Mouse (Mus musculus): ENCODE measurements around the gene Myo1c.
A peak's percentile ranks its signal among the peaks of the same experiment; 100 is the strongest.

Gene Myo1c

DNA sequence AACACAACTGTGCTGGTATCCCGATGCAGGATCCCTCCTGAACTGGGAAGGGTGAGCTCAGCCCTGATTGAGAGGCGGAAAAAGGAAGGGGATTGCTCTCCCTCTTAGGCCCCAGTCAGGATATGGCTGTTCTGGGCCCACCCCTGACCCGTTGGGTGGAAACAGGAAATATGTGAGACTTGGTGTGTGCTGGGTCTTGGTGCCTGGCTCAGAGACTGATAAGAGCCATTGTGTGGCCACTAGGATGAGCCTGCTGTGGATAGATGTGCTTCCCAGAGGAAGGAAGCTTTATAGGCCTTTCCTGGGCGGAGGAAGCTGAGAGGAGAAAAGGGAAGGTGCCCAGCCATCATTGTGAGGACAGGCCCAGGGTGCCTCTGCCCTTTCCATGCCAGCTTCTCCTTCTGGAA is 1.1 kb upstream of the Myo1c start:
- DNase-seq (ENCODE audit: low read depth, low spot score): no peak

DNA sequence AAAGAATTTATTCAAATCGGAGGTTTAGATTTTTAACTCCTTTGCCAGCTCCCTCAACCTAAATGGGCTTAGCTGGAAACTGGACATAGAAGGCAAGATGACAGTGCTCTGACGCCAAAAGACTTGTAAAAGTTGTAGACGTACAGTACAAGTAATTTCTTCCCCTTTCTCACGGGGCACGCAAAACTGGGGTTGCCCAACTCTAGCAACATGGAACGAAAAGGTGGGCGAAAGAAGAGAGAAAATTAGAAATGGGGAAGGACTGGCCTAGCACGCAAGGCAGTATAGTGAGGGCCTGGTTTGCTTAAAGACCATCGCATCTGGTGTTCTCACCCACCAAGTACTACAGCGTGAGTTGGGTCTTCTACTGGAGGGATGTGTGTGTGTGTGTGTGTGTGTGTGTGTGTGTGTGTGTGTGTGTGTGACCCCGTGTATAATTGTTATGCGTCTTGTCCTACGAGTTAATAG is 688 bp downstream of the Myo1c start:
- DNase-seq (ENCODE audit: low read depth, low spot score): no peak

DNA sequence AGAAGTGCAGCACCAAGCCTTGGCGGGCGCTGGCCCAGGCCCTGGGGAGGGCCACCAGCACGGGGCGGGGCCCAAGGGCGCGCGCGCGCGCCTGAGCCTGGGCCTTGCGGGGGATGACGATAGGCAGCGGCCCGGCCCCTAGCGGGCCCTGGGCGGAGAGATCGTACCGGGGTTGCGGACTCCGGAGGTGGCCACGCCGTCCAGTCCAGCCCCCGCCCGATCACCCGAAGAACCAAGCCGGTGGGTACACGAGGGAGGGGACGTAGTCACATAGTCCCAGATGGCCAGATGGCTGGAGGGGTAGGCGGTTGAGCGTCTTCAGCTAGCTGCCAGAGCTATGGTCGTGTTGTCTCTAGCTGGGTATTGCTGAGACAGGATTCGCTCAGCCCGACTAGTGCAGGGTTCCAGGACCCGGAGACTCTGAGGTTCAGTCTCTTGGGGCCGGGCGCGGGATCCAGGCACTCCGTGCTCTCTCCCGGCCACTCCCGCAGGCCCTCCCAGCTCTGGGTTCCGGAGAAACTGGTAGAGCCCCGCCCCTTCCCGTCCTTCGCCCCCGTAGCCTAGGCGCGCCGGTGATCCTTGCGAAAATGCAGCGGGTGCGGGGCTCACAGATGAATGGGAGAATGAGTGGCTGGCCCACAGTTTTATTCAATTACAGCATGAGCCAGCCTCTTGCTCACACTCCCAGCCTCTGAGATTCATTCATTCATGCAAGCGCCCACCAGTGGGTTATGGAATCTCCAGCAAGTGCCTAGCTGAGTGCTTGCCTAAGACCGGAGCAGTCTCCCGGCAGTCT is 1.3 kb downstream of the Myo1c start:
- no peak for DNase-seq (ENCODE audit: low read depth, low spot score)

DNA sequence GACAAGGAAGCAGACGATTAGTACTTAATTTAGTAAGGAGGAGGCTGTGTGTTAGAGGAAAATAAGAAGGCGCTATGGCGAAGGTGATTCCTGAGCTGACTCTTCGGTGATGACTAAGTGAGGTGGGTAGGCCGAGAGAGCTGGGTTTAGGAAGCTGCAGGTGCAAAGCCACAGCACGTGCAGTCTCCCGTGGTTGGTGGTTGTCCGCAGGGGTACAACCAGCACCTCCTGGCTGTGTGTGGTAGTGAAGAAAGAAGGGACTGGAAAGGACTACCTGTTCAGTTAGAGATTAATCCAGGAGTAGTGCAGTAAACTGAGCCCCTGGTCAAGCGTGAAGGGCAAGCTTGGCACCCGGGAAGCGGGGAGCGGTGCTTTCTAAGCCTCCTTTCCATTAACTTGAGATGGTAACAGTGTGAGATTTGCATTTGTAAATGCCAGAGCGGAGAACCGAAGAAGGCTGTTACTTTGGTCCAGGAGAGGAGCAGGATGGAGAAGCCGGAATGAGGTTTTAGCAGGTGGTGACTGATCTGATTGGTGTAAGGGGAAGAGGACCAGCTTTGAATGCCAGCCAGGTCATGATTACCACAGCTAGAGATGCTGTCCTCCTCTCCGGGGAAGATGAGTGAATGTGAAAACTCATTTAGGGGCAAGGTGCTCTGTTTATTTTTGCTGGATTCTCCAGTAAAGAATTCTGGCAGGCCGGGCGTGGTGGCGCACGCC is 2.1 kb downstream of the Myo1c start:
- no peak for DNase-seq (ENCODE audit: low read depth, low spot score)

DNA sequence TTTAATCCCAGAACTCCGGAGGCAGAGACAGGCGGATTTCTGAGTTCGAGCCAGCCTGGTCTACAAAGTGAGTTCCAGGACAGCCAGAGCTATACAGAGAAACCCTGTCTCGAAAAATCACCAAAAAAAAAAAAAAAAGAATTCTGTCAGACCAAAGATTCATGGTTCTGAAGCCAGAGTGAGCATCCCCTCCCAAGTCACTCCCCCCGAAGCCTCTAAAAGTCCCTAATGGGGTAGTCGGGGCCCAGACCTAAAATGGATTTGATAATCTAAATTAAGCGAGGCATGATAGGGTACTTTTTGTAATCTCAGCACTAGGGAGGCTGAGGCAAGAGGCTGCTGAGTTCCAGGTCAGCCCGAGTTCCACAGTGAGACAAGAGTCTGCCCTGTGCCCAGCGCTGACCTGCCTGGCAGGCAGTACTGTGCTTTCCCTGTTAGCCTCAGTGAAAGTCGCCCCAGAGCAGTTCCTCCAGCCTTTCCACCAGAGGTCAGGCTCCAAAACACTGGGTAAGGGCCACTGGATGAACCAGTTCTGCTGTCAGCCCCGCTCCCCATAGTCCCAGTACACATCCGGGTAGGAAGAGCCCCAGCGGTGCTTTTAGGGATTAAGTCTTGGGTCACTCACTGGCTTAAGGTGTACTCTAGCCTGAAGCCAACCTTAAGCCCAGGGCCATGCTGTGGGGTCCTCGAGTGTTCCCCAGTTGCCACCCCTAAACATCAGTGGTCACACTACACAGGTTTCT is 2.8 kb downstream of the Myo1c start:
- DNase-seq (ENCODE audit: low read depth, low spot score): no peak

DNA sequence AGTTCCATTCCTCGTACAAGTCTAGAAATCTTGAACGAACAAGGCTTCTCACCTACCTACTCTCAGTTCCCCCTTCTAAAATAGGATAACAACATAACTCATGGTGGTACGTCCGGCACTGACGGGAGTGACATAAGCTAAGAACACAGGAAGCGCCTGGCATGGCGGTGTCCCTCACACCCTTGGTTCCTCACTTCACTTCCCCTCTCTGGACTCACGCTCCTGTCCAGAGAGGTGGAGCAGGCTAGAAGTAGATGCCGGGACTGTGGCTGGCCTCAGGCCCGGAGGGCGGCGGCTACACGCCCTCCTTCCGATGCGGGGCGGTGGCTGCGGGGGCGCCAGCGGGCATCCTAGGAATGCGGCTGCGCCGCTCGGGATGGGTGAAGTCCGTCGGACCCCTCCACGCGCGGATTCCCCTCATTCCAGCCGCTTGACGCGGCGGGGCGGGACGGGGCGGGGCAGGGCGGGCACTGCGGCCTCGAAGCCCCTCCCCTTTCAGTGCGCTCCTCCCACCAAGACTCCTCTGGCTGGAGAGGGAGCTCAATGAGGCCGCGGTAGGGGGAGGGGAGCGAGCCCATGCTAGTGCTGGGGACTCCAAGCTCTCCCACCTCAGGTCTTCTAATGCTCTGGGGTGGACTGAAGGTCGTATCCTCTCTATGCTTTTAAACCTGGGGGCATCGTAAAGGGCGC is 3.6 kb downstream of the Myo1c start:
- peak; percentile 54 for DNase-seq (ENCODE audit: low read depth, low spot score)

DNA sequence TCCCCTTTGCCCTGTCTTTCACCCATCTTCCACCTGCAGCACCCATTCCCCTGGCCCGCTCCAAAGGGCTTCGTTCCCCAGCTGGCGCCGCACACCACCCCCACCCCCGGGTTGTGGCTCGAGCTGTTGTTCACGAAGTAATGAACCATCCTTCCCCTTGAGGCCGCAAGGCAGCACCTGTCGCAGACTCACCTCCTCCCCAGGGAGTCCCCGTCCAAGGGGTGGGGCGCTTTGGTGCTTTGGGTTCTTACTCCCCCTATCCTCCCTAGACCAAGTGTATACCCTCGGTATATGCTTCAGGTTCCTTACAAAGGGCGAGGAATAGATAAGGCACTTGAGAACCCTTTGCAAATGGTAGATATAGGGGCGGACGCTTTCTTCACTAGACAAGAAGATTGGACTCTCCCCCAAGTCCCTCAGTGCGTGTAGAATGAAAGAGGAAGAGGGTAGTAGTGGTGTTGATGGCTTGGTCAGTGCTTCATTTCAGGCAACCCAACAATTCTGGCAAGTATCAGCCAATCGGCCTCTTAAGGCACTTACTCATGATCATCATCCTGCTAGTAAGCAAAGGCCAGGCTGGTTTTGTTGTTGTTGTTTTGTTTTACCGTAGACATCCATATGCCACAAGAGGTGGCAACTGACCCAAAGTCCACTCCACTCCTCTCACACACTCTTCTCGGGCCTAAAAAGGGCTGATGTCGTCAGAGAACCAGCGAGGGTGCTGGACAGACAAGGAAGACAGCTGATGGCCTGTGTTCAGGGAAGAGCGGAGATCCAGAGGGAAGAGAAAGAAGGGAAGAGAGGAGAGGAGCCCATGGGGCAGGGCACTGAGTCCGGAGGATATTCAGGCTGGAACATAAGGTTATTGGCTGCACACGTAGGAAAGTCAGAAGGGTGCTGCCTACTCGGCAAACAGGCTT is 4.4 kb downstream of the Myo1c start:
- DNase-seq (ENCODE audit: low read depth, low spot score): no peak

DNA sequence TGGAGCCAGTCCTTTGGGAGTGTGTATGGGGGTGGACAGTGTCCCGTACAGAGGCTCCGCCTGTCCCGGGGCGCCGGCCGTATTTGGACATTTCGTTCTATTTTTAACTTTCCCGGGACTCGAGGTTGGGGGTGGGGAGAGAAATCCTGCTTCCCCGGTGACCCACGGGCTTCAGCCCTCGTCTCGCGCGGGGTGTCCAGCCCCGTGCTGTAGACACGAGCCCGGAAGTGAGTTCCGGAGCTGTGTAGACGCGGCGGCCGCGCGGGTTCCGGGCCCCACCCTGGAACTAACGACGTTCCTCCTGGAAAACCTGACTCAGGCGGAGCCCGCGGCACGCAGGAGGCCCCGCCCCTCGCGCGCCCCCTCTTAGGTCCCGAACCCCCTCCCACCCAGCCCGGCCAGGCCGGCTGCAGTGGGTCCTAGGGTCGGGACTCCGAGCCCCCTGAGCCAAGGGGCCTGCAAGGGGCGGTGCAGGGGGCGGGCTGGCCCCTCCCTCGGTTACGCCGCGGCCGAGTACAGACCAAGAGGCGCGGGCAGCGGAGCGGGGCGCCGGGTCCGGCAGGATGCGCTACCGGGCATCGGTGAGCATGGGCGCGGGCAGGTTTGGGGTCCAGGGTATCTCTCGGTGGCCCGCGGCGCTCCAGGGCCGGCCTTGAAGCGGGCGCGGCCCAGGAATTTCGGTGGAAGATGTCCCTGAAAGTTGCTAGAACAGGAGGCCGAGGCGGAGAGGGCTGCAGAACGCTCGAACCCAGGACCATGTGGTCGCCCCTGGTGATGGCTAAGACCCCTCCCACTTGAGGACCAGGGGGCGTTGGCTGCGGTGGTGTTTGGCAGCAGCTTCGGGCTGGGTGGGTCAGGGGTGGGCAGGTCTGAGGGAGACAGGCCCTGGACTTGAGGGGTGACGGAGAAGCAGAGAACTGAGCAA is 5.6 kb downstream of the Myo1c start:
- no peak for DNase-seq (ENCODE audit: low read depth, low spot score)

DNA sequence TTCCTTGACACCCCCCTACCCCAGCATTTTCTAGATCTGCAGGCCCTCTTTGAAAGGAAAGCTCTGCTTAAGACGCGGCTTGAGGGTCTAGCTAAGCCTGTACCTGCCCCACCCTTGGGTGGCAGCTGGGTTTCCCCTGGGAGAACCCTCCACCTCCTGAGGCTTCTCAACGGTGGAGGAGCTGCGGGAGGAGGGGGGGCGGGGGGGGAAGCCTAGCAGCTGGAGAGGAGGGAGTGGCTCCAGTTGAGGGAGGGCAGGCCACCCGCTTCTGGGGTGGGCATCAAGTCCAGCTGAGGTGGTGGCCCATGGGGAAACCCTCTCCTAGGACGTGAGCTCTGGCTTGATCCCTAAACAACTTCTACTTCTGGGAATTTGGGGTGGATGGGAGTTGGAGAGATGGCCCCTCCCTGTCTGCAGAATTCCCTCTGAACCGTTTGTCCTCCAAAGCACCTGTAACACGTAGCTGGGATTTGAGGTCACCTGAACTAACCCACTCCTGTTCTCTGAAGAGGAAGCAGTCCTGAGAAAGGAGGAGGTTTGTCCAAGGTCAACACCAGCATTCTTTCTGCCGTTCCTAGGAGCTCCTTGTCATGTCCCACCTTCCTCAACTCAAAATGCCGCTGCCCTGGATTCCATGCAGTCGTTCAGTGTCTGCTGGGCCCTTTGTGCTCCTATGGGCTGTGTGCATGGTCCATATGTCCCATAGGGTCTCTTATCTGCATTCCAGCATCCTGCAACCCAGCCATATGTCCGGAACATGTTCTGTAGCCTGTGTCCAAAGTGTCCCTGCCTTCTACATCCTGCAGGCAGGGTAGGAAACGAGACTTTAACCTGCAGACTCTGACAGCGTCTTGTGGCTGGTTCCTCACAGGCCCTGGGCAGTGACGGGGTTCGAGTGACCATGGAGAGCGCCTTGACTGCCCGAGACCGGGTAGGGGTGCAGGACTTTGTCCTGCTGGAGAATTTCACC is 6.6 kb downstream of the Myo1c start:
- no peak for DNase-seq (ENCODE audit: low read depth, low spot score)

DNA sequence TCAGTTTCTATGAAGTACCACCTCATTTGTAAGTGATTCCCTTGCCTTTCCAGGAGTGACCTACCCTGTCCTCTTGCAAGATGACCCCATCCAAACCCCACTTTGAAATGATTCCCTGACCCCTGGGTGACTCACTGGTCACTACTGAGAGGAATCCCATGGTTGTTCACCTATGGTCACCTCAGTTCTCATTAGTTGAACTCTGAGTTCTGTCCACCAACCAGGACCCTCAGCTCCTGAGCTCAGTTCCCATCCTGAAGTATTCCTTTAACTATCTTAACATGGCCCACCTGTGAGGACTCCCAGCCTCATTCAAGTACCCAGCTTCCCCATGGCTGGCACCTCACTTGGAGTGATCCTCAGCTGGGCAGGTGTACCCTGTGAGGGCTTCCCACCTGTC is 7.5 kb downstream of the Myo1c start:
- DNase-seq (ENCODE audit: low read depth, low spot score): no peak

DNA sequence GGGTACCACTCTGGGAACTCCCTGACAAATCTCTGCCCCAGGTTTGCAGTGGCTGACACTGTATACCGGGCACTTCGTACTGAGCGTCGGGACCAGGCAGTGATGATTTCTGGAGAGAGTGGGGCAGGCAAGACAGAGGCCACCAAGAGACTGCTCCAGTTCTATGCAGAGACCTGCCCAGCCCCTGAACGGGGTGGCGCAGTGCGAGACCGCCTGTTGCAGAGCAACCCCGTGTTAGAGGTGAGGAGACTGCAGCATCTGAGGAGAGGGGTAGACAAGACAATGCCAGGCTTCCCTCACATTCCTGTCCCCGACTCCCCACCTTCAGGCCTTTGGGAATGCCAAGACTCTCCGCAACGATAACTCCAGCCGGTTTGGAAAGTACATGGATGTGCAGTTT is 8.0 kb downstream of the Myo1c start:
- no peak for DNase-seq (ENCODE audit: low read depth, low spot score)

DNA sequence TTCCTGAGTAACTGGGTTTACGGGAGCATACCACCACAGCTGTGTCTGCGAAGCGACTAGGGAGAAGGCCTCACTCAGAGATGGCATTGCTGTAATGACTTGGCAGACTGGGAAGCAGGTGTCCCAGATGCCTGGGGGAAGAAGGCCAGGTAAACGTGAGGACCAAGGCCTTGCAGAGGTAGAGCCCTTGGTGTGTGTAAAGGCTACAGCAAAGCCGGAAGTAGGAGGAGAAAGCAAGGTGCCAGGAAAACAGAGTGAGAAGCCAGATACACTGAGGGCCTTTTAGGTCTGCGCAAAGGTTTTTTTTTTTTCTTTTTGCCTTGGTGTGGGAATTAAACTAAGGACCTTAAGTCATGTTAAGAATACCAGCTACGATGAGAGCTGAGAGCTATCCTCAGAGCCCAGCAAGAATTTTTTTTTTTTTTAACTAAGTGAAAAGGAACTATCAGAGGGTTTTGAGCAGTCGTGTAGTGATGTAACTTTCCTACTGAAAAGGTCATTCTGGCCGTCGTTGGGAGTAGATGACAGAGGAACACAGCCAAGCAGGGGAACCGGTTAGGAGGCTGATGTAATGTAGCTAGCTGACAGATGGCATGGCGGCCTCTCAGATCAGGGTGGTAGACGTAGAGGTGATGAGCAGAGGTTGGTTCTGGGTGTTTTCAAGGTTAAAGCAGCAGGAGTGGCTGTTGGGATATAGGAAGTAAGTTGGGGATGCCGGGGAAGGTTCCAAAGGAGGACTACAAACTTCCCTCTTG is 8.9 kb downstream of the Myo1c start:
- no peak for DNase-seq (ENCODE audit: low read depth, low spot score)

DNA sequence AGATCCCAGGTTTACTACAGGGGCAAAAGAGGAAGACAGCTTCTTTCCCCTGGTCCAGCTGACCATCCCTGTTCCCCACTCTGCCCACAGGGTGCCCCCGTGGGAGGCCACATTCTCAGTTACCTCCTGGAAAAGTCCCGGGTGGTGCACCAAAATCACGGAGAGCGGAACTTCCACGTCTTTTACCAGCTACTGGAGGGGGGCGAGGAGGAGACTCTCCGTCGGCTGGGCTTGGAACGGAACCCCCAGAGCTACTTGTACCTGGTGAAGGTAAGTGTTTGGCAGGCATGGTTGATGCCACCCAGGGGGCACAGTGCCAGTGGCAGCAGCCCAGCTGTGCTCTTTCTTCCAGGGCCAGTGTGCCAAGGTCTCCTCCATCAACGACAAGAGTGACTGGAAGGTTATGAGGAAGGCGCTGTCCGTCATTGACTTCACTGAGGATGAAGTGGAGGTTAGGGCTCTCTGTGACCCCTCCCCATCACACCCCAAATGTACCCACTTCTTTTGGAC is 9.8 kb downstream of the Myo1c start:
- DNase-seq (ENCODE audit: low read depth, low spot score): no peak

DNA sequence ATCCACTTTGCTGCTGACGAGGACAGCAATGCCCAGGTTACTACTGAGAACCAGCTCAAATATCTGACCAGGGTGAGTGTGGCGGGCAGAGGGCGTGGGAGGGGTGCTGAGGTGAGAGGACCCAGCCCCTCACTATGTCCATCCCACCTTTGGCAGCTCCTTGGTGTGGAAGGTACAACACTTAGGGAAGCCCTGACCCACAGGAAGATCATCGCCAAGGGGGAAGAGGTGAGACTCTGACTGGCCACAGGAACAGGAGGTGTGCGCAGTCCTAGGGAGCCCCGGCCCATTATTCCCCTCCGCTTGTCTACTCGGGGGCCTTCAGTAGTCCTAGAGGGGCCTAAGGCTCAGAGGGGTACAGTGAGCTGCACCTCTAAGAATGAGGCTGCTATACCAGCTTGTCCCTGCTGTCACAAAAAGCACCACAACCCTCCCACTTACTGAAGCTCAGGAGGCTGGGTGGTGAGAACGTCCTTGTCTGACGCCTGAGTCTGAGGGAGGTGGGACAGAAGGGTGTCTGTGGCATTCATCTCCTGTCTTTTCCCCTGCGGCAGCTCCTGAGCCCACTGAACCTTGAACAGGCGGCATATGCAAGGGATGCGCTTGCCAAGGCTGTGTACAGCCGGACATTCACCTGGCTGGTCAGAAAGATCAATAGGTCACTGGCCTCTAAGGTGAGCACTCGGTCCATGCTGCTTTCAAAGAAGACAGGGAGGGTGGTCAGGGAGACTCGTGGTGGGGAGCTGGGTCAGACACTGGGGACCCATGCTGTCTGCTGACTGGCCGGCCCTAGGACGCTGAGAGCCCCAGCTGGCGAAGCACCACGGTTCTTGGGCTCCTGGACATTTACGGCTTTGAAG is 10.9 kb downstream of the Myo1c start:
- DNase-seq (ENCODE audit: low read depth, low spot score): no peak

DNA sequence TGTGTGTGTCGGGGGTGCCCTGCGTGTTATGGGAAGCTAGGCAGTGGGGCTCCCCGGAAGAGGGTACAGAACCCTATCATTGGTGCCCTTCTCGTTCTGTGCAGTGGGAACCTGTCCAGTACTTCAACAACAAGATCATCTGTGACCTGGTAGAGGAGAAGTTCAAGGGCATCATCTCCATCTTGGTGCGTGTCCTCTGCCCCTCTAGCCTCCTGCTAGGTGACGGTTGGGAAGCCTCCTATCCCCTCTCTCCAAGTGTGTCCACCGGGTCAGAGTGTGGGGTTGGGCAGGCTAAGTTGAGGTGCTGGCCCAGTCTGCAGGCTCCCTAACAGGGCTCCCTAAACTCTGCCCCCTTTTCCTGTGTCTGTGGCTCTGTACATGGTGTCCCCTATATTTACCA is 11.8 kb downstream of the Myo1c start:
- DNase-seq (ENCODE audit: low read depth, low spot score): no peak

DNA sequence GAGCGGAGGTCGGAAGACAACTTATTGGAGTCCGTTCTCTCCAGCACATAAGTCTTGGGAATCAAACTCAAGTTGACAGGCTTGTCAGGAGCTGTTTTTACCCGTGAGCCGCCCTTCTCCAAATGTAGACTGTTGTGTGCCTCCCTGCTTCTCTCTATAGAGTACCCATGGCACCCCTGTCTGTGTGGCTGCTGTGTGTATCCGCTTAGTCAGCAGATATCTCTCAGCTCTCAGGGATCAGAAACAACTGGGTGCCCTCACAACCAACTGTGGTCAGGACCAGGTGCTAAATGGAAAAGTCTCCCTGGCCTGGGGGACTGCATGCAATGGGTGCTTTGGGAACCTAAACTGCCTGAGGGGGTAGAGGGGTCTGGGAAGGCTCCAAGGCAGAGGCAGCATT is 16.0 kb downstream of the Myo1c start:
- DNase-seq (ENCODE audit: low read depth, low spot score): no peak

DNA sequence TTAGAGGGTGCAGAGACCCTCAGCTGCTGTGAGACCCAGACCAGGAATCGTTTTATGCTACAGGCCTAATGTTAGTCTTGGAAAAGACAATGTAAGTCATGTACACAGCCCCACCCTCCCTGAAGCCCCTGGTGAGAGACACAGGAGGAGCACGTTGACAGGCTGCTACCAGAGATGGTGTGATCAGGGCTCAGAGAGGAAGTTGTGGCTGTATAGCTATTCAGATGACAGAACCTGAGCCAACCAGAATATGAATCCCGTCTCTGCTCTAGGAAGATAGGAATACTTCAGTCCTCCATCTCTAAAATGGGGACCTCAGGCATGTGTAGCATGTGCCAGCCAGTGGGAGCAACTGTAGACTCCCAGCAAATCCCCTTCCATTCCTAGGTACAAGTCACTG is 18.3 kb downstream of the Myo1c start:
- DNase-seq (ENCODE audit: low read depth, low spot score): no peak

All from retina, postnatal 7 days (tissue).